Mouse (Mus musculus) liver, adult 2 months (tissue): ENCODE measurements around the gene Olfr56.

Source experiments
- CTCF ChIP-seq: fragments of 200-500 bp; IDR thresholded peaks from 2 replicates; pipeline ENCODE4 v1.5.1; 2011; ENCODE audit warnings: low read depth, low read length, control low read depth
- POLR2A ChIP-seq: fragments of 200-500 bp; IDR thresholded peaks from 2 replicates; pipeline ENCODE4 v1.6.1; 2011; ENCODE audit warnings: low read length, control low read depth; ENCODE audit not compliant: insufficient read depth; ENCODE audit errors: extremely low read depth

DNA sequence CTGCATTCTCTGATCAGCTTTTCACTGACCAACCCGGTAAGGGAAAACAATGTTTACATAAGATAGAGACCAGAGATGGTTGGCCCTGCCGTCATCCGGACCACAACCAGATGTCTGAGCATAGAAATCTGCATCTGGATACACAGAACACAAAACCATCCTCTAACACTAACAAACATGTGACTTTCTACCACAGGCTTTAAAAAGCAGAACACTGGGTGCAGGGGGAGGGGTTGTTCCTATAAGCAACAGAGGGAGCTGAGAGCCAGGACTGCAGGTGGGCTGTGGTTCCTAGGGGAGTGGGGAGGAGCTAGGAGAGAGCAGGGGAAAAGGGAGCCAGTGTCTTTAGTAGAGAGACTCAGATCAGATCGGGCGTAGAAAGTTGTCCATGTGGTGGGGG, 122.8 kb downstream of the Olfr56 start:
- no peak for TF ChIP-seq POLR2A
- no peak for TF ChIP-seq CTCF
